Mouse (Mus musculus) MEL (cell line): ENCODE results near the gene Mlxip. TPM values are rescaled to one million over a fixed set of nuclear protein-coding genes. Genes with fewer than 3 reads are reported as not detected.
A peak's percentile ranks its signal among the peaks of the same experiment; 100 is the strongest.

Source experiments
- DNase-seq: peaks from one replicate; pipeline ENCODE4 v3.0.0; 2011; ENCODE audit warnings: low read depth, low spot score
- H3K27ac ChIP-seq: 2 replicates; pipeline ENCODE4 v1.5.1; 2012; ENCODE audit warnings: low read depth, mild to moderate bottlenecking, control low read depth, low read length, moderate library complexity; ENCODE audit not compliant: control insufficient read depth
- H3K27me3 ChIP-seq, 2 experiments: fragments of 150-350 bp in 1 of 2; sonication (generic) in 1 of 2; 2 replicates each; pipeline ENCODE4 v1.6.1; 2012; ENCODE audit warnings: low read length in 2 of 2, mild to moderate bottlenecking in 2 of 2, improper control_type of control experiment in 1 of 2, moderate library complexity in 1 of 2; ENCODE audit not compliant: insufficient read depth in 2 of 2, control insufficient read depth in 1 of 2
- H3K36me3 ChIP-seq, 2 experiments: 2 replicates each; pipeline ENCODE4 v1.6.1; 2012 to 2014; ENCODE audit warnings: low read length in 2 of 2, improper control_type of control experiment in 1 of 2, inconsistent platforms in 1 of 2, mild to moderate bottlenecking in 1 of 2; ENCODE audit not compliant: insufficient read depth in 2 of 2, control insufficient read depth in 1 of 2
- H3K4me1 ChIP-seq, 2 experiments: fragments of 150-350 bp in 1 of 2; sonication (generic) in 1 of 2; 2 replicates each; pipeline ENCODE4 v1.6.1; 2012; ENCODE audit warnings: low read length in 2 of 2, improper control_type of control experiment in 1 of 2, mild to moderate bottlenecking in 1 of 2; ENCODE audit not compliant: insufficient read depth in 2 of 2, control insufficient read depth in 1 of 2
- H3K4me3 ChIP-seq, 2 experiments: fragments of 150-350 bp in 1 of 2; sonication (generic) in 1 of 2; 2 replicates each; pipeline ENCODE4 v1.5.1; 2012; ENCODE audit warnings: low read depth in 2 of 2, low read length in 2 of 2, mild to moderate bottlenecking in 2 of 2, moderate library complexity in 2 of 2, control low read depth in 1 of 2, improper control_type of control experiment in 1 of 2; ENCODE audit not compliant: control insufficient read depth in 1 of 2, insufficient read depth in 1 of 2
- H3K79me2 ChIP-seq: 2 replicates; pipeline ENCODE4 v1.6.1; 2012; ENCODE audit warnings: mild to moderate bottlenecking, low read length, moderate library complexity; ENCODE audit not compliant: control insufficient read depth, poor library complexity, insufficient read depth
- H3K9ac ChIP-seq: 2 replicates; pipeline ENCODE4 v1.6.1; 2012; ENCODE audit warnings: low read depth, mild to moderate bottlenecking, control low read depth, low read length, moderate library complexity; ENCODE audit not compliant: control insufficient read depth, poor library complexity, severe bottlenecking
- H3K9me3 ChIP-seq: fragments of 150-350 bp; sonication (generic); replicated peaks from 2 replicates; pipeline ENCODE4 v1.6.1; 2012; ENCODE audit warnings: mild to moderate bottlenecking, low read length, improper control_type of control experiment, moderate library complexity; ENCODE audit not compliant: insufficient read depth
- BHLHE40 ChIP-seq: IDR thresholded peaks from 2 replicates; pipeline ENCODE4 v1.6.1; 2012; ENCODE audit warnings: low read depth, mild to moderate bottlenecking, inconsistent platforms, low read length, improper control_type of control experiment, borderline replicate concordance
- CHD1 ChIP-seq: IDR thresholded peaks from 2 replicates; pipeline ENCODE4 v1.6.1; 2012; ENCODE audit warnings: low read depth, mild to moderate bottlenecking, inconsistent platforms, low read length, improper control_type of control experiment
- CHD2 ChIP-seq: IDR thresholded peaks from 2 replicates; pipeline ENCODE4 v1.6.1; 2011; ENCODE audit warnings: low read length, improper control_type of control experiment
- E2F4 ChIP-seq: IDR thresholded peaks from 2 replicates; pipeline ENCODE4 v1.6.1; 2011; ENCODE audit warnings: low read depth, low read length, improper control_type of control experiment, borderline replicate concordance
- ELF1 ChIP-seq: IDR thresholded peaks from 2 replicates; pipeline ENCODE4 v1.6.1; 2014; ENCODE audit warnings: low read depth, mild to moderate bottlenecking, inconsistent platforms, low read length, improper control_type of control experiment, moderate library complexity
- EP300 ChIP-seq, 2 experiments: IDR thresholded peaks; 2 replicates each; pipeline ENCODE4 v1.6.1; 2011; ENCODE audit warnings: improper control_type of control experiment in 2 of 2, low read length in 2 of 2, low read depth in 1 of 2, mild to moderate bottlenecking in 1 of 2
- ETS1 ChIP-seq: IDR thresholded peaks from 2 replicates; pipeline ENCODE4 v1.6.1; 2012; ENCODE audit warnings: low read depth, mild to moderate bottlenecking, inconsistent platforms, low read length, improper control_type of control experiment, moderate library complexity
- GATA1 ChIP-seq: IDR thresholded peaks from 2 replicates; pipeline ENCODE4 v1.6.1; 2011; ENCODE audit warnings: low read depth, low read length, improper control_type of control experiment
- HCFC1 ChIP-seq: IDR thresholded peaks from 2 replicates; pipeline ENCODE4 v1.6.1; 2012; ENCODE audit warnings: low read depth, mild to moderate bottlenecking, inconsistent platforms, low read length, improper control_type of control experiment, moderate library complexity
- JUND ChIP-seq: IDR thresholded peaks from 2 replicates; pipeline ENCODE4 v1.6.1; 2011; ENCODE audit warnings: low read depth, mild to moderate bottlenecking, improper control_type of control experiment, low read length
- KAT2A ChIP-seq: conservative IDR thresholded peaks from 2 replicates; pipeline ENCODE4 v1.6.1; 2012; ENCODE audit warnings: low read depth, low read length, improper control_type of control experiment, inconsistent platforms
- MAFK ChIP-seq: IDR thresholded peaks from 2 replicates; pipeline ENCODE4 v1.6.1; 2011; ENCODE audit warnings: low read depth, mild to moderate bottlenecking, low read length, improper control_type of control experiment, borderline replicate concordance
- MAZ ChIP-seq: IDR thresholded peaks from 2 replicates; pipeline ENCODE4 v1.6.1; 2012; ENCODE audit warnings: low read depth, mild to moderate bottlenecking, inconsistent platforms, low read length, improper control_type of control experiment
- MEF2A ChIP-seq: IDR thresholded peaks from 2 replicates; pipeline ENCODE4 v1.6.1; 2014; ENCODE audit warnings: low read depth, mild to moderate bottlenecking, inconsistent platforms, low read length, improper control_type of control experiment; ENCODE audit not compliant: poor library complexity, insufficient replicate concordance, severe bottlenecking; ENCODE audit errors: extremely low read depth
- MXI1 ChIP-seq: IDR thresholded peaks from 2 replicates; pipeline ENCODE4 v1.6.1; 2011; ENCODE audit warnings: mild to moderate bottlenecking, low read depth, low read length, improper control_type of control experiment
- MYB ChIP-seq: IDR thresholded peaks from 2 replicates; pipeline ENCODE4 v1.6.1; 2011; ENCODE audit warnings: mild to moderate bottlenecking, low read depth, low read length, improper control_type of control experiment
- MYC ChIP-seq: IDR thresholded peaks from 2 replicates; pipeline ENCODE4 v1.6.1; 2011; ENCODE audit warnings: low read depth, mild to moderate bottlenecking, low read length, improper control_type of control experiment, moderate library complexity
- NELFE ChIP-seq: IDR thresholded peaks from 2 replicates; pipeline ENCODE4 v1.6.1; 2011; ENCODE audit warnings: low read depth, low read length, improper control_type of control experiment
- NRF1 ChIP-seq: IDR thresholded peaks from 2 replicates; pipeline ENCODE4 v1.6.1; 2014; ENCODE audit warnings: low read depth, mild to moderate bottlenecking, inconsistent platforms, low read length, improper control_type of control experiment, moderate library complexity; ENCODE audit not compliant: poor library complexity, insufficient read depth, severe bottlenecking
- POLR2A ChIP-seq, 2 experiments: IDR thresholded peaks; 2 replicates each; pipeline ENCODE4 v1.6.1; 2011 to 2012; ENCODE audit warnings: low read length in 2 of 2, mild to moderate bottlenecking in 2 of 2, control low read depth in 1 of 2, improper control_type of control experiment in 1 of 2, low read depth in 1 of 2, moderate library complexity in 1 of 2; ENCODE audit not compliant: control insufficient read depth in 1 of 2, insufficient read depth in 1 of 2, poor library complexity in 1 of 2
- POLR2AphosphoS2 ChIP-seq: IDR thresholded peaks from 2 replicates; pipeline ENCODE4 v1.6.1; 2011; ENCODE audit warnings: low read length, improper control_type of control experiment
- POLR2AphosphoS5 ChIP-seq: IDR thresholded peaks from 2 replicates; pipeline ENCODE4 v1.6.1; 2012; ENCODE audit warnings: low read depth, borderline replicate concordance, mild to moderate bottlenecking, inconsistent platforms, low read length, moderate library complexity, mixed read lengths
- RAD21 ChIP-seq: IDR thresholded peaks from 2 replicates; pipeline ENCODE4 v1.6.1; 2011; ENCODE audit warnings: mild to moderate bottlenecking, low read depth, low read length, improper control_type of control experiment
- RCOR1 ChIP-seq: IDR thresholded peaks from 2 replicates; pipeline ENCODE4 v1.6.1; 2012; ENCODE audit warnings: low read depth, mild to moderate bottlenecking, inconsistent platforms, low read length, improper control_type of control experiment
- SIN3A ChIP-seq: IDR thresholded peaks from 2 replicates; pipeline ENCODE4 v1.6.1; 2012; ENCODE audit warnings: low read length, improper control_type of control experiment, inconsistent platforms
- SMC3 ChIP-seq: IDR thresholded peaks from 2 replicates; pipeline ENCODE4 v1.6.1; 2011; ENCODE audit warnings: low read depth, low read length, improper control_type of control experiment
- TAL1 ChIP-seq: IDR thresholded peaks from 2 replicates; pipeline ENCODE4 v1.6.1; 2012; ENCODE audit warnings: mild to moderate bottlenecking, inconsistent platforms, low read length, moderate library complexity, mixed read lengths
- TBP ChIP-seq: IDR thresholded peaks from 2 replicates; pipeline ENCODE4 v1.8.0; 2011; ENCODE audit warnings: low read depth, low read length, improper control_type of control experiment
- TCF12 ChIP-seq: IDR thresholded peaks from 2 replicates; pipeline ENCODE4 v1.6.1; 2014; ENCODE audit warnings: low read depth, mild to moderate bottlenecking, inconsistent platforms, low read length, improper control_type of control experiment, moderate library complexity
- UBTF ChIP-seq: IDR thresholded peaks from 2 replicates; pipeline ENCODE4 v1.6.1; 2012; ENCODE audit warnings: low read depth, mild to moderate bottlenecking, inconsistent platforms, low read length, improper control_type of control experiment, moderate library complexity, borderline replicate concordance; ENCODE audit not compliant: insufficient read depth
- USF1 ChIP-seq: IDR thresholded peaks from 2 replicates; pipeline ENCODE4 v1.6.1; 2014; ENCODE audit warnings: low read depth, mild to moderate bottlenecking, inconsistent platforms, low read length, improper control_type of control experiment, moderate library complexity
- USF2 ChIP-seq, 2 experiments: IDR thresholded peaks; 2 replicates each; pipeline ENCODE4 v1.6.1; 2011 to 2012; ENCODE audit warnings: improper control_type of control experiment in 2 of 2, low read length in 2 of 2, borderline replicate concordance in 1 of 2, inconsistent platforms in 1 of 2, low read depth in 1 of 2, mild to moderate bottlenecking in 1 of 2; ENCODE audit not compliant: insufficient read depth in 1 of 2
- ZC3H11A ChIP-seq: IDR thresholded peaks from 2 replicates; pipeline ENCODE4 v1.6.1; 2012; ENCODE audit warnings: low read depth, mild to moderate bottlenecking, inconsistent platforms, low read length, improper control_type of control experiment
- ZKSCAN1 ChIP-seq: IDR thresholded peaks from 2 replicates; pipeline ENCODE4 v1.6.1; 2012; ENCODE audit warnings: low read depth, mild to moderate bottlenecking, inconsistent platforms, low read length, improper control_type of control experiment, moderate library complexity
- ZNF384 ChIP-seq: IDR thresholded peaks from 2 replicates; pipeline ENCODE4 v1.6.1; 2012; ENCODE audit warnings: low read depth, mild to moderate bottlenecking, inconsistent platforms, low read length, improper control_type of control experiment
- polyA plus RNA-seq, 2 experiments: library from polyadenylated mRNA; stranded (reverse) in 1 of 2; unstranded in 1 of 2; fragments of >175 nt in 1 of 2; fragments of >200 nt in 1 of 2; gene quantifications; 2 replicates each; pipeline versions ENCODE4 v1.2.1 to v1.2.4; 2012; ENCODE audit warnings: low replicate concordance in 2 of 2, low read depth in 1 of 2; ENCODE audit not compliant: insufficient read length in 2 of 2, insufficient read depth in 1 of 2, missing spikeins in 1 of 2
- total RNA-seq: library from RNA; depleted of rRNA; stranded (reverse); fragments of 300-350 nt; gene quantifications from 2 replicates; pipeline ENCODE4 v1.2.3, GENCODE M21; 2012; rRNA removed

Mlxip gene
- total RNA-seq (5.2 and 5.7 TPM in 2 replicates), polyA plus RNA-seq (10 to 100 TPM in 1 of 2 experiments, not detected in 1; 21.9 TPM)

DNA sequence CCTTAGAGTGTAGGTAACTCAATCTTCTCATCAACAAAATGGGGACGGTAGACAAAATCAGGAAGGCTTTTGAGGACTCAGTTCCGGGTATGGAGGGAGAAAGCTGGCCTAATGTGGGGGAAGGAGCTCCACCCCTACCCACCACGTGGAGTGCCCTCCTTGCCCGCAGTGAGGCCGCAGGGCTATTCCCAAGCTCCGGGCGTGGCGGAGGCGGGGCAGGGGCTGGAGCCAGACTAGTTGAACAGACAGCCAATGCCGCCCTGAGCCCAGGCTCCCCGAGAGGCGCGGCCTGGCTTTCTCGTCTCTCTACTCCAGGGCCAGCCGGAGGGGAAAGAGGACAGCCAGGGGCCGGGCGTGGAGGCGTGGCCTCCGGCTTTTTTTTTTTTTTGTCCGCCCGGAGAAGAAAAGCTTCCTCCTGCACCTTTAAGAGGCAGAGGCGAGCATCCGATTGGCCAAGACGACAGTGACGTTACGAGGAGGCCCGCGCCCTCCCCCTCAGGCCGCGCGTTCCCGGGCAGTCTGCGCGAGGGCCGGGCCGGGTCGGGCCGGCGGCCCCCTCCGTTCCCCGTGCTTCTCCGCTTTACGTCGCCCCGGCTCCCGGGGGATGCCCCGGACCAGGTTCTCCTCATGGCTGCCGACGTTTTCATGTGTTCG lies at the start of gene Mlxip:
Gene Mlxip (plus strand): TSS at position 496 of the 654 bp plus-strand sequence.
- H3K4me1 ChIP-seq: peaks cover 3 to 26% of the 10 kb centered on the region in 2 experiments; a peak in 3 of 4 replicates
- TF ChIP-seq ZKSCAN1: no peak
- TF ChIP-seq POLR2AphosphoS5: no peak
- no peak; the same call in 1 of the 2 replicates for TF ChIP-seq MAZ
- TF ChIP-seq CHD1: no peak
- TF ChIP-seq ZC3H11A: no peak
- TF ChIP-seq E2F4: no peak
- TF ChIP-seq HCFC1: peak; percentile 59
- TF ChIP-seq RAD21: no peak
- no peak for TF ChIP-seq CHD2
- no peak for TF ChIP-seq MAFK
- peak; percentile 82; the same call in 1 of the 2 replicates for TF ChIP-seq UBTF
- no peak; a peak in 1 of 4 replicates for TF ChIP-seq USF2 (IDR thresholded peaks at IDR 0.05; ENCODE audit: borderline replicate concordance in 1 of 2, insufficient read depth in 1 of 2, low read depth in 1 of 2, low read length in 2 of 2)
- peak; percentile 93 for TF ChIP-seq MYC
- TF ChIP-seq KAT2A: no peak
- no peak for TF ChIP-seq MEF2A
- no peak for TF ChIP-seq RCOR1
- TF ChIP-seq ZNF384: peak; percentile 97
- peak; percentile 98 for TF ChIP-seq MXI1
- peak; percentile 44; the same call in 1 of the 2 replicates for TF ChIP-seq ETS1
- no peak for TF ChIP-seq BHLHE40
- TF ChIP-seq ELF1: peak; percentile 70; the same call in 1 of the 2 replicates
- TF ChIP-seq NRF1: 0 out of 2 replicates have a peak, but pooled peaks have one; percentile 17
- peak; percentile 76 for TF ChIP-seq SIN3A
- TF ChIP-seq GATA1: no peak
- peak; percentile 88 to 94 for TF ChIP-seq POLR2A (IDR thresholded peaks at IDR 0.05; ENCODE audit: control insufficient read depth in 1 of 2, insufficient read depth in 1 of 2, low read depth in 1 of 2, low read length in 2 of 2, poor library complexity in 1 of 2)
- peak; percentile 30; the same call in 1 of the 2 replicates for TF ChIP-seq TBP
- 0 out of 2 replicates have a peak, but pooled peaks have one; percentile 42 for TF ChIP-seq POLR2AphosphoS2
- TF ChIP-seq JUND: no peak
- TF ChIP-seq SMC3: no peak
- no peak for TF ChIP-seq MYB
- TF ChIP-seq TCF12: 0 out of 2 replicates have a peak, but pooled peaks have one; percentile 33
- peak; percentile 80 for TF ChIP-seq NELFE
- no peak for TF ChIP-seq EP300 (IDR thresholded peaks at IDR 0.05; ENCODE audit: low read depth in 1 of 2, low read length in 2 of 2)
- no peak for TF ChIP-seq TAL1
- TF ChIP-seq USF1: peak; percentile 80

More for the DNA sequence above, at the start of gene Mlxip:
- H3K9ac ChIP-seq: peak within 1 kb of the TSS; percentile 96
- no peaks in the 10 kb centered on the region for H3K27me3 ChIP-seq
- DNase-seq: peak; percentile 97
- H3K4me3 ChIP-seq: peak within 1 kb of the TSS; percentile 88 to 97
- peaks cover 40% of the 10 kb centered on the region for H3K79me2 ChIP-seq
- H3K9me3 ChIP-seq: no peaks in the 10 kb centered on the region
- peaks cover 0 to 29% of the 10 kb centered on the region in 2 experiments; a peak in 2 of 4 replicates for H3K36me3 ChIP-seq
- H3K27ac ChIP-seq: peak within 1 kb of the TSS; percentile 73
